Mouse (Mus musculus) lung, embryonic 15.5 days (tissue): ENCODE results near the gene Prdm2. TPM values are rescaled to one million over a fixed set of nuclear protein-coding genes. Genes with fewer than 3 reads are reported as not detected.

Source experiments
- ATAC-seq: fragments of 200-750 bp; cut with Nextera tagmentation; 2 replicates; pipeline ENCODE4 v1.8.0; 2017; ENCODE audit warnings: moderate number of reproducible peaks, borderline replicate concordance; ENCODE audit not compliant: low FRiP score, low TSS enrichment; ENCODE audit errors: extremely low read depth
- H3K27ac ChIP-seq: fragments of 300-500 bp; sonication (generic); 2 replicates; pipeline ENCODE4 v1.5.1; 2015; ENCODE audit warnings: moderate library complexity, mild to moderate bottlenecking, inconsistent platforms
- H3K27me3 ChIP-seq: fragments of 300-500 bp; sonication (generic); 2 replicates; pipeline ENCODE4 v1.6.1; 2015; ENCODE audit warnings: inconsistent platforms
- H3K36me3 ChIP-seq: fragments of 300-500 bp; sonication (generic); 2 replicates; pipeline ENCODE4 v1.6.1; 2015; ENCODE audit warnings: inconsistent platforms
- H3K4me1 ChIP-seq: fragments of 300-500 bp; sonication (generic); 2 replicates; pipeline ENCODE4 v1.6.1; 2015; ENCODE audit warnings: inconsistent platforms
- H3K4me2 ChIP-seq: fragments of 300-500 bp; sonication (generic); 2 replicates; pipeline ENCODE4 v1.6.1; 2015; ENCODE audit warnings: inconsistent platforms, mild to moderate bottlenecking, moderate library complexity
- H3K4me3 ChIP-seq: fragments of 300-500 bp; sonication (generic); 2 replicates; pipeline ENCODE4 v1.5.1; 2015; ENCODE audit warnings: mild to moderate bottlenecking, inconsistent platforms
- H3K9ac ChIP-seq: fragments of 300-500 bp; sonication (generic); 2 replicates; pipeline ENCODE4 v1.6.1; 2015; ENCODE audit warnings: inconsistent platforms
- H3K9me3 ChIP-seq: fragments of 300-500 bp; sonication (generic); 2 replicates; pipeline ENCODE4 v1.6.1; 2016; ENCODE audit warnings: inconsistent platforms
- WGBS: fragments of 180-500 bp; shearing (Covaris S2); methylation state at CpG from one replicate; pipeline ENCODE4 v1.1.7; 2015; 5-methylcytosine and 5-hydroxymethylcytosine counted together
- polyA plus RNA-seq: library from polyadenylated mRNA; unstranded; fragments of >200 nt; fragmentation: Nextera tagmentation; extraction: Ambion mirVana; gene quantifications from 2 replicates; pipeline ENCODE4 v1.2.1, GENCODE M21; 2015

Prdm2 gene
- polyA plus RNA-seq, 1 experiment from 2014 or later, result 11.7 TPM

GRCm38 (mm10) chr4:143202653-143203052 lies 10.1 kb downstream of the Prdm2 start:
- peaks cover 10% of the 10 kb centered on the region; the same call in 1 of the 2 replicates for H3K4me1 ChIP-seq
- H3K27ac ChIP-seq, result no peak overlapping the region
- H3K9ac ChIP-seq, result no peak overlapping the region
- H3K36me3 ChIP-seq, result no peaks in the 10 kb centered on the region
- no peaks in the 10 kb centered on the region for H3K9me3 ChIP-seq
- no peak for ATAC-seq
- H3K4me3 ChIP-seq, result no peak overlapping the region
- no peak overlapping the region for H3K4me2 ChIP-seq
- H3K27me3 ChIP-seq, result no peaks in the 10 kb centered on the region
- 80% methylated on average over 3 of the region's 3 CpGs for WGBS

- H3K4me3 ChIP-seq, result no peak overlapping the region
- H3K9ac ChIP-seq, result no peak overlapping the region
- H3K9me3 ChIP-seq, result no peaks in the 10 kb centered on the region
- no peaks in the 10 kb centered on the region for H3K36me3 ChIP-seq
- H3K27me3 ChIP-seq, result no peaks in the 10 kb centered on the region
- peaks cover 10% of the 10 kb centered on the region; the same call in 1 of the 2 replicates for H3K4me1 ChIP-seq
- WGBS, result 39% methylated on average over 3 of the region's 3 CpGs
- ATAC-seq, result no peak
- no peak overlapping the region for H3K27ac ChIP-seq
- H3K4me2 ChIP-seq, result no peak overlapping the region
These were observed 14.4 kb downstream of the Prdm2 start for GRCm38 (mm10) chr4:143198371-143198770.

GRCm38 (mm10) chr4:143197845-143198356 lies 14.9 kb downstream of the Prdm2 start:
- ATAC-seq, result no peak
- Histone ChIP-seq H3K27ac (no peak overlapping the region), H3K4me1 (peaks cover 10% of the 10 kb centered on the region; the same call in 1 of the 2 replicates), H3K9me3 (no peaks in the 10 kb centered on the region), H3K4me2 (no peak overlapping the region), H3K4me3 (no peak overlapping the region), H3K9ac (no peak overlapping the region), H3K36me3 (no peaks in the 10 kb centered on the region), H3K27me3 (no peaks in the 10 kb centered on the region)
- 42% methylated on average over 5 of the region's 5 CpGs for WGBS

GRCm38 (mm10) chr4:143194328-143194727 lies 18.5 kb downstream of the Prdm2 start:
- WGBS, result 71% methylated on average over 5 of the region's 5 CpGs
- ATAC-seq, result no peak
- no peak overlapping the region for H3K4me2 ChIP-seq
- H3K4me1 ChIP-seq, result peaks cover 10% of the 10 kb centered on the region; the same call in 1 of the 2 replicates
- H3K36me3 ChIP-seq, result no peaks in the 10 kb centered on the region
- H3K27me3 ChIP-seq, result no peaks in the 10 kb centered on the region
- no peaks in the 10 kb centered on the region for H3K9me3 ChIP-seq
- H3K4me3 ChIP-seq, result no peak overlapping the region
- H3K9ac ChIP-seq, result no peak overlapping the region
- H3K27ac ChIP-seq, result no peak overlapping the region

- WGBS, result 81% methylated on average over 6 of the region's 6 CpGs
- no peak overlapping the region for H3K9ac ChIP-seq
- no peak overlapping the region for H3K4me3 ChIP-seq
- H3K27ac ChIP-seq, result no peak overlapping the region
- H3K9me3 ChIP-seq, result no peaks in the 10 kb centered on the region
- no peaks in the 10 kb centered on the region for H3K27me3 ChIP-seq
- no peaks in the 10 kb centered on the region for H3K36me3 ChIP-seq
- H3K4me1 ChIP-seq, result peaks cover 4% of the 10 kb centered on the region; the same call in 1 of the 2 replicates
- ATAC-seq, result no peak
- H3K4me2 ChIP-seq, result no peak overlapping the region
These were observed 19.6 kb downstream of the Prdm2 start for GRCm38 (mm10) chr4:143193164-143193563.

- WGBS, result 65% methylated on average over 3 of the region's 3 CpGs
- Histone ChIP-seq H3K9me3 (no peaks in the 10 kb centered on the region), H3K9ac (no peak overlapping the region)
These were observed 21.0 kb downstream of the Prdm2 start for GRCm38 (mm10) chr4:143191783-143192182.

GRCm38 (mm10) chr4:143190657-143191056 lies 22.1 kb downstream of the Prdm2 start:
- ATAC-seq, result no peak; the same call in 1 of the 2 replicates
- WGBS, result 24% methylated on average over 4 of the region's 4 CpGs
- H3K36me3 ChIP-seq, result no peaks in the 10 kb centered on the region

More at GRCm38 (mm10) chr4:143191783-143192182, 21.0 kb downstream of the Prdm2 start:
- Histone ChIP-seq H3K4me1 (no peaks in the 10 kb centered on the region), H3K4me3 (no peak overlapping the region), H3K36me3 (no peaks in the 10 kb centered on the region), H3K27ac (no peak overlapping the region), H3K27me3 (no peaks in the 10 kb centered on the region), H3K4me2 (no peak overlapping the region)
- ATAC-seq, result no peak

GRCm38 (mm10) chr4:143188571-143189191 lies 24.1 kb downstream of the Prdm2 start:
- no peak for ATAC-seq
- Histone ChIP-seq H3K27ac (no peak overlapping the region), H3K36me3 (no peaks in the 10 kb centered on the region), H3K4me3 (no peak overlapping the region), H3K27me3 (no peaks in the 10 kb centered on the region), H3K4me1 (no peaks in the 10 kb centered on the region), H3K9ac (no peak overlapping the region), H3K9me3 (no peaks in the 10 kb centered on the region), H3K4me2 (no peak overlapping the region)
- whole genome bisulfite sequencing, result 62% methylated on average over 5 of the region's 5 CpGs

More at GRCm38 (mm10) chr4:143190657-143191056, 22.1 kb downstream of the Prdm2 start:
- no peaks in the 10 kb centered on the region for H3K4me1 ChIP-seq
- H3K27me3 ChIP-seq, result no peaks in the 10 kb centered on the region
- no peak overlapping the region for H3K4me2 ChIP-seq
- H3K4me3 ChIP-seq, result no peak overlapping the region
- no peak overlapping the region for H3K9ac ChIP-seq
- H3K9me3 ChIP-seq, result no peaks in the 10 kb centered on the region
- no peak overlapping the region for H3K27ac ChIP-seq

- ATAC-seq, result no peak
These were observed 26.7 kb downstream of the Prdm2 start for GRCm38 (mm10) chr4:143186066-143186465.

GRCm38 (mm10) chr4:143185496-143185895 lies 27.3 kb downstream of the Prdm2 start:
- Histone ChIP-seq H3K27me3 (no peaks in the 10 kb centered on the region), H3K4me3 (no peak overlapping the region), H3K36me3 (no peaks in the 10 kb centered on the region), H3K27ac (no peak overlapping the region), H3K9ac (no peak overlapping the region), H3K4me1 (no peaks in the 10 kb centered on the region), H3K4me2 (no peak overlapping the region), H3K9me3 (no peaks in the 10 kb centered on the region)
- 75% methylated on average over 9 of the region's 9 CpGs for WGBS
- ATAC-seq, result no peak

More at GRCm38 (mm10) chr4:143186066-143186465, 26.7 kb downstream of the Prdm2 start:
- H3K4me3 ChIP-seq, result no peak overlapping the region
- H3K4me1 ChIP-seq, result no peaks in the 10 kb centered on the region
- no peaks in the 10 kb centered on the region for H3K27me3 ChIP-seq
- H3K27ac ChIP-seq, result no peak overlapping the region
- no peak overlapping the region for H3K9ac ChIP-seq
- H3K9me3 ChIP-seq, result no peaks in the 10 kb centered on the region
- H3K4me2 ChIP-seq, result no peak overlapping the region
- H3K36me3 ChIP-seq, result no peaks in the 10 kb centered on the region

GRCm38 (mm10) chr4:143183141-143183540 lies 29.7 kb downstream of the Prdm2 start:
- H3K9ac ChIP-seq, result no peak overlapping the region
- ATAC-seq, result no peak
- no peak overlapping the region for H3K4me2 ChIP-seq

GRCm38 (mm10) chr4:143180731-143181130 lies 32.1 kb downstream of the Prdm2 start:
- H3K4me2 ChIP-seq, result no peak overlapping the region
- no peaks in the 10 kb centered on the region for H3K27me3 ChIP-seq
- no peak overlapping the region for H3K27ac ChIP-seq
- H3K4me3 ChIP-seq, result no peak overlapping the region
- 77% methylated on average over 5 of the region's 5 CpGs for WGBS
- H3K9me3 ChIP-seq, result no peaks in the 10 kb centered on the region
- H3K4me1 ChIP-seq, result no peaks in the 10 kb centered on the region
- no peaks in the 10 kb centered on the region for H3K36me3 ChIP-seq
- no peak for ATAC-seq
- no peak overlapping the region for H3K9ac ChIP-seq

More at GRCm38 (mm10) chr4:143183141-143183540, 29.7 kb downstream of the Prdm2 start:
- Histone ChIP-seq H3K36me3 (no peaks in the 10 kb centered on the region), H3K4me1 (no peaks in the 10 kb centered on the region), H3K27ac (no peak overlapping the region), H3K27me3 (no peaks in the 10 kb centered on the region), H3K9me3 (no peaks in the 10 kb centered on the region), H3K4me3 (no peak overlapping the region)
- 87% methylated on average over 6 of the region's 6 CpGs for WGBS
